Mouse (Mus musculus): ENCODE measurements around the gene Mapk3. TPM values are rescaled to one million over a fixed set of nuclear protein-coding genes. Genes with fewer than 3 reads are reported as not detected.
A peak's percentile ranks its signal among the peaks of the same experiment; 100 is the strongest.

The Mapk3 gene
- total and polyA plus RNA-seq, 3 experiments, result 5.2 to 45.1 TPM; not detected in 1

DNA sequence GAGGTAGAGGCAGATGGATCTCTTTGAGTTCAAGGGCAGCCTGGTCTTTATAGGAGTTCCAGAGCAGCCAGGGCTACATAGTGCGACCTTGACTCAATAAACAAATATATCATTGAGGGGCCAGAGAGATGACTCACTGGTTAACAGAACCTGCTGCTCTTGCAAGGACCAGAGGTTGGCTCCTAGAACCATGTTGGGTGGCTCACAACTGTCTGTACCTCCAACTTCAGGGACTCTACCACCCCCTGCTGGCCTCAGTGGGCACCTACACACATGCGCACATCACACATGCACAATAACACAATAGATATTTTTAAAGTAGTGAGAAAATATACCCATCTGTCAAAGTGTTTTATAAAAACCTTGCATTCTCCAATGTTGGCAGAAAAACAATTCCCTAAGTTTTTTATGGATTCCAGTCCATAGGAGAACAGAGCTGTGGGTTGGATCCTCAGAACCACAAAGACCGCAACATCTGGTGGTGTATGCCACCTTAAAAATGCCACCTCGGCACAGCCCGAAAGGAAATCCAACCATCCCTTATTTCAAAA, 40.5 kb upstream of the Mapk3 start (continued):
- no peak for TF ChIP-seq TAL1 (IDR thresholded peaks at IDR 0.05; ENCODE audit: low read length)
- no peak for TF ChIP-seq ETS1 (IDR thresholded peaks at IDR 0.05; ENCODE audit: low read depth, low read length)
- TF ChIP-seq JUND (IDR thresholded peaks at IDR 0.05; ENCODE audit: low read depth, low read length), result no peak
- TF ChIP-seq GABPA (IDR thresholded peaks at IDR 0.05; ENCODE audit: low read depth, low read length), result no peak

DNA sequence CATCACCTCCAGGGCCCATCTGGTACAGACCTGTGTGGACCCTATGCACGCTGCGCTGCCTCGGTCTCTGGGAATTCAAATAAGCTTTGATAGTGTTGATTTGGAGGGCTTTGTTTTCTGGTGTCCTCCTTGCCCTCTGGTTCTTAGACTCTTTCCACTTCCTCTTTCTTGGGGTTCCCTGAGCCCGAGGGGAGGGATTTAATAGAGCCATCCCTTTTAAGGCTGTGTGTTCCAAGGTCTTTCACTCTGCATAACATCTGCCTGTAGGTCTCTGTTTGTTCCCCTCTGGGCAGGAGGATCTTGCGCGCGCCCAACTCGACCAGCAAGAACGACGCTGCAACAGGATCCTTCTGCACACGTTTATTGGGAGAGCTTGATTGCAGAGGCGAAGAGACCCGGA, 37.8 kb upstream of the Mapk3 start:
- Histone ChIP-seq H3K9me3 (replicated peaks; ENCODE audit: insufficient read depth, low read length) (no peaks in the 10 kb centered on the region), H3K79me2 (ENCODE audit: control insufficient read depth, insufficient read depth, low read length, poor library complexity) (no peaks in the 10 kb centered on the region), H3K9ac (ENCODE audit: control insufficient read depth, low read depth, low read length, poor library complexity, severe bottlenecking) (no peak overlapping the region), H3K27me3 (ENCODE audit: control insufficient read depth in 1 of 2, insufficient read depth in 2 of 2, low read length in 2 of 2) (peaks cover 0 to 3% of the 10 kb centered on the region in 2 experiments; a peak in 2 of 4 replicates), H3K27ac (ENCODE audit: control insufficient read depth, low read depth, low read length) (no peak overlapping the region), H3K4me1 (ENCODE audit: control insufficient read depth in 1 of 2, insufficient read depth in 2 of 2, low read length in 2 of 2) (no peaks in the 10 kb centered on the region), H3K4me3 (ENCODE audit: control insufficient read depth in 1 of 2, insufficient read depth in 1 of 2, low read depth in 2 of 2, low read length in 2 of 2) (no peak overlapping the region), H3K36me3 (ENCODE audit: control insufficient read depth in 1 of 2, insufficient read depth in 2 of 2, low read length in 2 of 2) (no peaks in the 10 kb centered on the region)
- 0 out of 2 replicates have a peak, but pooled peaks have one; percentile 43 for TF ChIP-seq TBP (IDR thresholded peaks at IDR 0.05; ENCODE audit: low read depth, low read length)
- TF ChIP-seq MEF2A (IDR thresholded peaks at IDR 0.05; ENCODE audit: extremely low read depth, insufficient replicate concordance, low read depth, low read length, poor library complexity, severe bottlenecking), result no peak
- DNase-seq (ENCODE audit: low read depth, low spot score), result peak; percentile 52

DNA sequence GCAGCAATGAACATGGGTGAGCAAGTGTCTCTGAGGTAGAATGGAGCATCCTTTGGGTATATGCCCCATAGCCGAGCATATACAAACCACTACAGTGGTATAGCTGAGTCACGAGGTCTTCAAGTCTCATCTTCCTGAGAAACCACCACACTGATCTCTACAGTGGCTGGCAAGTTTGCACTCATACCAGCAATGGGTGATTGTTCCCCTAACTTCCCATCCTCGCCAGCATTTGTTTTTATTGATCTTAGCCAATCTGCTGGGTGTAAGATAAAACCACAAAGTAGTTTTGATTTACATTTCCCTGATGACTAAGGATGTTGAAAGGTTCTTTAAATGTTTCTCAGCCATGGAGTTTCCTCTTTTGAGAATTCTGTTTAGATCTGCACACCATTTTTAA, 34.3 kb upstream of the Mapk3 start:
- peak; percentile 45 for DNase-seq (ENCODE audit: low read depth, low spot score)
- peaks cover 0 to 8% of the 10 kb centered on the region in 2 experiments; a peak in 1 of 4 replicates for H3K27me3 ChIP-seq (ENCODE audit: control insufficient read depth in 1 of 2, insufficient read depth in 2 of 2, low read length in 2 of 2)
- TF ChIP-seq TAL1 (IDR thresholded peaks at IDR 0.05; ENCODE audit: low read length) (peak; percentile 39), CTCF (IDR thresholded peaks at IDR 0.05 in 2 of 3, conservative IDR thresholded peaks at IDR 0.05 in 1 of 3; ENCODE audit: control insufficient read depth in 1 of 3, insufficient read depth in 1 of 3, low read depth in 2 of 3, low read length in 3 of 3, poor library complexity in 1 of 3, severe bottlenecking in 1 of 3) (no peak), RCOR1 (IDR thresholded peaks at IDR 0.05; ENCODE audit: low read depth, low read length) (peak; percentile 59; the same call in 1 of the 2 replicates)
- no peaks in the 10 kb centered on the region for H3K9me3 ChIP-seq (replicated peaks; ENCODE audit: insufficient read depth, low read length)
- H3K79me2 ChIP-seq (ENCODE audit: control insufficient read depth, insufficient read depth, low read length, poor library complexity), result no peaks in the 10 kb centered on the region
- no peak overlapping the region for H3K27ac ChIP-seq (ENCODE audit: control insufficient read depth, low read depth, low read length)
- no peaks in the 10 kb centered on the region for H3K36me3 ChIP-seq (ENCODE audit: control insufficient read depth in 1 of 2, insufficient read depth in 2 of 2, low read length in 2 of 2)
- H3K9ac ChIP-seq (ENCODE audit: control insufficient read depth, low read depth, low read length, poor library complexity, severe bottlenecking), result no peak overlapping the region
- H3K4me3 ChIP-seq (ENCODE audit: control insufficient read depth in 1 of 2, insufficient read depth in 1 of 2, low read depth in 2 of 2, low read length in 2 of 2), result no peak overlapping the region
- H3K4me1 ChIP-seq (ENCODE audit: control insufficient read depth in 1 of 2, insufficient read depth in 2 of 2, low read length in 2 of 2), result no peaks in the 10 kb centered on the region

DNA sequence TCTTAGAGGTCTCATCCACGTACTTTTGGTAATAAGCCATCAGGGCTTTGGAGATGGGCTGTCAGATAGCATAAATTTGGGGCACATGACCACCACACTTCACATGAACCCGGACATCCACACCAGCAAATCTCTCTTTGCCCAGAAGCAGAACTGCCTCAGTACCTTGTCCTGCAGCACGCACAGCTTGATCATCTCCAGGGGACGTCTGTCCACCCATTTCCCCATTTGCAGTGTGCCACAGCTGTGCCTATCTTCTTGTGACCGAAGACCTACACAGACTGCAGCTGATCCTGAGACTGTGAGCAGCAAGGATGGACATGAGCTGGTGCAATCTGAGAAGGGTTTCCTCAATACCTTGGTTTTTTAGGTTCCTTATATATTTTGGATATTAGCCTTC, 33.7 kb upstream of the Mapk3 start:
- TF ChIP-seq NELFE (IDR thresholded peaks at IDR 0.05; ENCODE audit: low read depth, low read length), result no peak
- TF ChIP-seq NRF1 (IDR thresholded peaks at IDR 0.05; ENCODE audit: insufficient read depth, low read depth, low read length, poor library complexity, severe bottlenecking), result no peak
- no peak for TF ChIP-seq ZC3H11A (IDR thresholded peaks at IDR 0.05; ENCODE audit: low read depth, low read length)
- no peak for TF ChIP-seq SMC3 (IDR thresholded peaks at IDR 0.05; ENCODE audit: low read depth, low read length)
- TF ChIP-seq TAL1 (IDR thresholded peaks at IDR 0.05; ENCODE audit: low read length), result no peak
- TF ChIP-seq POLR2A (IDR thresholded peaks at IDR 0.05; ENCODE audit: control insufficient read depth in 1 of 2, insufficient read depth in 1 of 2, low read depth in 1 of 2, low read length in 2 of 2, poor library complexity in 1 of 2), result no peak
- no peak for TF ChIP-seq POLR2AphosphoS5 (IDR thresholded peaks at IDR 0.05; ENCODE audit: borderline replicate concordance, low read depth, low read length)
- TF ChIP-seq ELF1 (IDR thresholded peaks at IDR 0.05; ENCODE audit: low read depth, low read length), result no peak
- no peak for TF ChIP-seq CHD1 (IDR thresholded peaks at IDR 0.05; ENCODE audit: low read depth, low read length)
- no peak for TF ChIP-seq MAFK (IDR thresholded peaks at IDR 0.05; ENCODE audit: borderline replicate concordance, low read depth, low read length)
- TF ChIP-seq UBTF (IDR thresholded peaks at IDR 0.05; ENCODE audit: borderline replicate concordance, insufficient read depth, low read depth, low read length), result no peak
- TF ChIP-seq KAT2A (conservative IDR thresholded peaks at IDR 0.05; ENCODE audit: low read depth, low read length), result no peak
- TF ChIP-seq POLR2AphosphoS2 (IDR thresholded peaks at IDR 0.05; ENCODE audit: low read length), result no peak
- TF ChIP-seq MXI1 (IDR thresholded peaks at IDR 0.05; ENCODE audit: low read depth, low read length), result no peak
- no peak for TF ChIP-seq MAZ (IDR thresholded peaks at IDR 0.05; ENCODE audit: low read depth, low read length)
- no peak for TF ChIP-seq TBP (IDR thresholded peaks at IDR 0.05; ENCODE audit: low read depth, low read length)

More for the DNA sequence above, 33.7 kb upstream of the Mapk3 start:
- Histone ChIP-seq H3K9ac (ENCODE audit: control insufficient read depth, low read depth, low read length, poor library complexity, severe bottlenecking) (no peak overlapping the region), H3K4me3 (ENCODE audit: control insufficient read depth in 1 of 2, insufficient read depth in 1 of 2, low read depth in 2 of 2, low read length in 2 of 2) (no peak overlapping the region), H3K36me3 (ENCODE audit: control insufficient read depth in 1 of 2, insufficient read depth in 2 of 2, low read length in 2 of 2) (no peaks in the 10 kb centered on the region), H3K27me3 (ENCODE audit: control insufficient read depth in 1 of 2, insufficient read depth in 2 of 2, low read length in 2 of 2) (peaks cover 0 to 8% of the 10 kb centered on the region in 2 experiments; a peak in 1 of 4 replicates), H3K4me1 (ENCODE audit: control insufficient read depth in 1 of 2, insufficient read depth in 2 of 2, low read length in 2 of 2) (peaks cover 0 to 3% of the 10 kb centered on the region in 2 experiments; a peak in 1 of 4 replicates), H3K9me3 (replicated peaks; ENCODE audit: insufficient read depth, low read length) (no peaks in the 10 kb centered on the region), H3K27ac (ENCODE audit: control insufficient read depth, low read depth, low read length) (no peak overlapping the region), H3K79me2 (ENCODE audit: control insufficient read depth, insufficient read depth, low read length, poor library complexity) (no peaks in the 10 kb centered on the region)
- no peak for DNase-seq (ENCODE audit: low read depth, low spot score)

All from MEL (cell line).